Mouse (Mus musculus): ENCODE measurements around the gene Epgn.

The Epgn gene

DNA sequence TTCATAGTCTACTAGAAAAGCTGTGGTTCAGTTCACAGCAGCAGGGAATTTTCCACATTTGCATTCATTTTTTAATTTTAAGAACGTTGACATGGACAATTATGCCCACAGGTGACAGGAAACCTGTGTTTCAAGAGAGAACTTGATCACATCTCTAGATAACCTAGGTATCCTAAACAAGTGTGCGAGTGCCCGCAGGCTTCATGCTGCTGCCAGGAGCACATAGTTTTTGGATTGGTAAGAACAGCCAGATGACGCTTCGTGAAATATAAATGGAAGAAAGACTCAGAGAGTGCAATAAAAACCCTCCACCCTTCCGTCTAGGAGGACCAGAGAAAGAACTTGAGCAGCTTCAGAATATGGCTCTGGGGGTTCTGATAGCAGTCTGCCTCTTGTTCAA, at the start of gene Epgn:
Gene Epgn (plus strand): TSS at position 301 of the 400 bp plus-strand sequence.
- DNase-seq (ENCODE audit: low spot score) = no peak

DNA sequence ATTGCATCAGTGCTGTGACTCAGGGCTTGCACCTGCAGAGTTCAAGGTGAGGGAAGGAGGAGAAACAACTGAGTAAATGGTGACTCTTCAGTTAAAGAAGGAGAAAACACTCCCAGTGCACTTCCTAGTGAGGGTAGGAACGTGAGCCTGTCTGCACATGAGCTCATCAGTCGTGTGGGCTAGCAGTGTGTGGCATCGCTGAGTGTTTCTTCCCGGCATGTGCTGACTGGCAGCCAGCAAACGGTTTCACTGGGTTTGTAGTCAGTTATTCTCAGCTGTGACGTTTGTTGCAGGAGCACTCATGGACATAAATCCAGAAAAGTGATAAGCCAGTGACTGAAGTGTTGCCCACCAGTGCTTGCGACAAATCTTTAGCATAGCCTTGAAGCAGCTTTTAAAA, 47.0 kb upstream of the Epgn start:
- no peak for DNase-seq (ENCODE audit: low spot score)

DNA sequence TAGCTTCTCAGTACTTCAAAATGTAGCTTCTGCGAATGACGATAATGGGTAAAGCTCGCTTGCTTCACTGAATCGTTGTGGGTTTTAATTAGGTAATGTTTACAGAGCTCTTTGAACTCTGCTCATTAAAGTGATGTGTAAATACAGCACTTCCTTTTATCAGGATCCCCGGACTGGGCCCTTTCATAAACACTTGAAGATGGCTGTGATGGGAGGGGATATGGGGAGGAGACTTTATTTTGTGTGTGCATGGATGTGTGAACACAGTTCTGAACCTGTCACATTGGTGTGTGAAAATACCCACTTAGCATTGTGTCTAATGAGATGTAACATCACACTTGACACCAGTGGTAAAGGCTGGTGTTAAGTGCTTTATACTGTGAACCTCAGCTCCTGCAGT, 39.7 kb upstream of the Epgn start:
- no peak for DNase-seq (ENCODE audit: low spot score)

DNA sequence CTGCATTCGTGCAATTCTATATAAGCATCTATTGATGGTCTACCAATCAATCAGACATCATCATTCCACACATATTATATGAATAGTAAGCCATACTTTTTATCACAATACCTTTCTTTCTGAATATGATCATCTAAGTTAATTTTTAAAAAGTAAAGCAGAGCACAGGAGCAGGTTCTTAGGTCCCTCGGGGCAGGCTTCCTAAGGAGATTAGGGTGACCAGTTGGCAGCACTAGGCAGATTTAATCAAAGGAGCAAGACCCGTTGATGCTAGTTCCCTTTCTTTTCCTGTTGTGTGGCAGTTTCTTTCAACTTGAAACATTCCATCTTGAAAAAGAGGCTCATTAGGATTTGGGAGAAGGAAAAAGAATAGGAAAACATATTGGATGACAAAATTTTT, 39.1 kb upstream of the Epgn start:
- no peak for DNase-seq (ENCODE audit: low spot score)

DNA sequence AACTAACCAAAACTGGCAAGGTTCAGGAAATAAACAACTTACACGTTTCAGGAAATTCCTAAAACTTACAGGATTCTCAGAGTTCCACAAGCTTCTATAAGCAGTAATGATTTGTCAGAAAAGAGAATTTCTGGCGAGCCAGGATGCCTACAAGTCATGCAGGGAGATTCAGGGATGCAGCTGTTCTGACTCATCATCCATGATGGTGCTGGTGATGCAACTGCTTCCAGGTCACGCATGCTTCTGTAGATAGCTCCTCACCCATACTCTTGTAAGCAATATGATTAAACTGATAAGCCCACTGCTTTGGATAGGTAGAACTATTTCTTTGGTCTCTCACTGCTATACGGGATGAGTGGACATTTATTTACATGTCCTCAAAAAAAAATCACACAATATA, 38.7 kb upstream of the Epgn start:
- DNase-seq (ENCODE audit: low spot score) = no peak

DNA sequence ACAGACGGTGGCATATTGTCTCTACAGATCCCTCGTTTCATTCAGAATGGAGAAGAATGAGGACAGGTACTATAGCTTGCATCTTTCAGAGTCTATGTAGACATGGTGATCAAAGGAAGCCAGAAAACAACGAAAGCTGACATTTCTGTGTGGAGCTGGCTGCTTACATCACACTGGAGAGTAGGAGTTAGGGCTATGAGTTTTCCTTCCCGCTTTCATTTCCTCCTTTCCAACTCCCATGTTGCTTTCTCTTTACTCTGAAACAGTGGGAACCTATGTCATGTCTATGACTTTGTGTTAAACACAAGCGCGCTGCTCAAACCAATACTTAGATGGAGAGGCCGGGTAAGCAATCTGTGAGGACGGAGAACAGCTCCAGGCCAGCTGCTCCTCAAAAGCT, 27.3 kb upstream of the Epgn start:
- no peak for DNase-seq (ENCODE audit: low spot score)

DNA sequence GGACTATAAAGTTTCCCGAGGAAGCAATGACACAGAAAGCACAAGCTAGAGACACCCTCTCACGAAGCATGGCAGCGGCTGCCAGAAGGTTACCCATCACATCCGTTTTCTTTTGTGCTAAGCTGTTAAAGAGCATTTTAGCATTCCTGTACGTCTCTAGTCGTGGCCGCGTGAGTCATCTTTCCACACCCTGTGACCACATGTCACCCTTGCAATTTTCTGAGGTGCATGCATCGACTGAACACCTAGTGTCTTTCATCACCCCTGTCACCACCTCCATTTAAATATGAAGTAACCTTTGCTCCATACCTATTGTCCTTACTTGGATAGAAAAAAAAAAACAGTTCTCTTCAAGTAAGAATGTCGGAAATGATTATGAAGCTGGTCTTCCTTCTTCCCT, 12.0 kb upstream of the Epgn start:
- DNase-seq (ENCODE audit: low spot score) = no peak

DNA sequence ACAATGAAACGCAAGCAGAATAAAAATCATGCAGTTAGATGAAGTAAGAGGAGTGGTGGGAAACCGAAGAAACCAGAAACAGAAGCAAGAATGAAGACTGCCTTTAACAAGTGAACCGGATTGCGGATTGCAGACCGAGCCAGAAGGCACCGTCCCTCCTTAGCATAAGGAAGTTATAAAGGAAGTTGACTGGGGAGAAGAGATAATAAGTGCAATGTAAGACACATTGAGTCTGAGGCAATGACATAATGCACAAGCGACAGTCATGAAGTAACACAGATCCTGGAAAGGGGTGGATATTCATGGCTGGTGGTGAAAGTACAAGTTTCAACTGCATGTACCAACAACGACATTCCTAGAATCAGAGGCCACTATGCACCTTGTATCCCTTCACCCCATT, 4.2 kb upstream of the Epgn start:
- DNase-seq (ENCODE audit: low spot score) = no peak

DNA sequence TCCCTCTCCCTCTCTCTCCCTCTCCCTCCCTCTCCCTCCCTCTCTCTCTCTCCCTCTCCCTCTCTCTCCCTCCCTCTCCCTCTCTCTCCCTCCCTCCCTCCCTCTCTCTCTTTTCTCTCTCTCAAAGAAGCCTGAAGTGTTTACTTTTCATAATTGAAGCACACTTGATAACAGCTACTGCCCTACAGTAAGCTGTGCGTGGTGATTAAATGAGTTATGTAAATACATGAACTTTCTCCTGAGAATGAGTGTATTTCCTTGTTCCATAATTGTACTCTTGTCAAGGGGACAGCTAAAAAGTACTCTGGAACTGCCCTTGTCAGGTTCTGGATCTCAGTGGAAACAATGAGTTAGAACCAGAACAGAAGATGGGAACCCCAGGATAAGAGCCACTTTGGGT, 576 bp downstream of the Epgn start:
- DNase-seq (ENCODE audit: low spot score) = no peak

DNA sequence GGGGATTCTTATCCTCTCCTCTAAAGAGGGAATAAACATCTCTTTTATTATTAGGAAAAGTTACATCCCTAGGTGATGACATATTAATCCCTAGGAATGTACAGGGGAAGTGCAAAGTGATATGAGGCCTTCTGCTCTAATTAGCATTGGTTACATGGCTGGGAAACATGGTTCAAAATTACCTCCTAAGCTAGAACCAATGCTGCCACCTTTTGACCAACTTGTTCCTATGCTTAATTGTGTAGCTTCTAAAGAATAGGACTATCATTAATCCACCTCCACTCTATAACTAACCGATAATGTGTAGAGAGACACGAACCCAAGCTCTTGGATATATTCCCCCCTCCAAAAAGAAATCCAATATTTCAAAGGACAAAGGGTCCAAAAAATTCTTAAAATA, 3.4 kb downstream of the Epgn start:
- no peak for DNase-seq (ENCODE audit: low spot score)

DNA sequence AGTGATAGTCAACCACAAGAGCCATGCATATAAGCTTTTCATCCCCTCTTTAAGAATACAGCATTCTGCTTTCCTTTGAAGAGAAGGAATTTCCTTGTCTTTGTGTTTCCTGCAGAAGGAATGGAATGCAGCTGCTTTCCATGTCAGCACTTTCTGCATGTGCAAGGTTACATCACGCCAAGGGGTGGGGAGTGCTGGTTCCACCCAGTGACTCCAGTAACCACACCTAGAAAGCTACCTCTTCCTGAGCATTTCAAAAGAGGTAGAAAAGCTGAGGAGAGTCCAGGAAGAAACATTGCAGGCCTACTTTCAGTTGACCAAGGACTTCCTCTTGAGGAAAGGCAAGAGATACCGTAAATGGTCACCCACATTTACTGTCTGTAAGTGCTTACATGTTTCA, 8.1 kb downstream of the Epgn start:
- no peak for DNase-seq (ENCODE audit: low spot score)

DNA sequence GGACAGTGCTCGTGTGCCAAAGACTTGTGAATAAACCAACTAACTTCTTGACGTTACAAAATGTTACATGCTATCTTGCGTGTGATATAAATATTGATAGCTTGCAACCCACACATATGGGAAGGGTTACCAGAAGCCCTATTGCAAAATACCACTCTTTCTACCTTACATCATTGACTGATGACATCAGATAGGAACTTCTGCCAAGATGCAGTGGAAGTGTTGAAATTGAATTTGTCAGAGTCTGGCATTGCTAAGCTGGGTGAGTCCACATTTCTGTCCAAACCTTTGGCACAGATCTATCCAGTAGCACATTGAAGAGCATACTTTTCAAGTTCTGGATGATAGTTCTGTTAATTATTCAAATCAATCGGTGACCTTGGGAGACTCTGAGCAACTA, 9.4 kb downstream of the Epgn start:
- DNase-seq (ENCODE audit: low spot score) = no peak

DNA sequence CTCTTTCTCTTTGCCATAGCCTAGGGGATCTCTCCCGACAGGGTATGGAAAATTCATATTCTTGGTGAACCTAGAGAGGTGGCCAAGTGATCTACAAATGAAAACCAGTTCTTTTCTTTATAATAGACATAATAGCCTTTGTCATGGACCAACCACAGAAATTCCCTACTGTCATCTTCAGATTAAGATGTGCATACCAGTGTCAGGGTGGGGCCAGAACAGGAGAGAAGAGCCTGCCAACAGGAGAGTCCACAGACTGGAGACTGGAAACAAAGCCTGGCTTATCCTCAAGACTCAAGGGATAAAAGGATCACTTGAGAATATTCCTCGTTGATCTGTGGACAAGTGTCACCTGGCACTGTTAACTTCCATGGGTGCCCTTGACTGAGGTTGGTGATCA, 10.5 kb downstream of the Epgn start:
- no peak for DNase-seq (ENCODE audit: low spot score)

DNA sequence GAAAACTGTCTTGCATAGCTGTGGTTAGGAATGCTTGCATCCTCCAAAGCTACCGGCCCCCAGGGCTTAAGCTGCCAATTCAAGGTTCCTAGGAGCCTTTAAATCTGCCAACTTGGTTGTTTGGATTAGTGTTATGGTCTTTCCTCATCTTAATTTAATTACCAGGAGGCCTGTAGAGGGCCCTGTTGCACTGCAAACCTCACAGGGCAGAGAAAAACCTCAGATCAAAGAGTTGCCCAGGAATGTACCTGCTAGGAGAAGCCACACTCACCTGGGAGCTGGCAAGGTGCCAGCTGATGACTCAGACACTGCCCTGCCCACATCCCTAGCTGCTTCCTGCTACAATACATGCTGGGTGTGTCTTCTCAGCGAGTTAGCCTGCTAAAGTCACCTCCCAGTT, 11.3 kb downstream of the Epgn start:
- DNase-seq (ENCODE audit: low spot score) = no peak

DNA sequence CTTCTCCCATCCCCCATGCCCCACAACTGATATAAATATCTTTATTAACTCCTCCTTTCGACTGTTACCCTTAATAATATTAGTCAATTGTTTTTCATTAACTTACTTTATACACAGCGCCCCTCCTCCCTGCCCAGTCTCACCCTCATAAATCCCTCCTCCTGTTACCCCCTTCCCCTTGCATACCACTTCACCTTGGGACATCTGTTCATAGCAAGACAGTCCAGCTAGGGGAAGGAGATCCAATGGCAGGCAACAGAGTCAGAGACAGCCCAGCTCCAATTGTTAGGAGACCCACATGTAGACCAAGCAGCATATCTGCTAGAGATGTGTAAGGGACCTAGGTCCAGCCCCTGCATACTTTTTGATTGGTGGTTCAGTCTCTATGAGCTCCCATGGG, 11.7 kb downstream of the Epgn start:
- DNase-seq (ENCODE audit: low spot score) = no peak

DNA sequence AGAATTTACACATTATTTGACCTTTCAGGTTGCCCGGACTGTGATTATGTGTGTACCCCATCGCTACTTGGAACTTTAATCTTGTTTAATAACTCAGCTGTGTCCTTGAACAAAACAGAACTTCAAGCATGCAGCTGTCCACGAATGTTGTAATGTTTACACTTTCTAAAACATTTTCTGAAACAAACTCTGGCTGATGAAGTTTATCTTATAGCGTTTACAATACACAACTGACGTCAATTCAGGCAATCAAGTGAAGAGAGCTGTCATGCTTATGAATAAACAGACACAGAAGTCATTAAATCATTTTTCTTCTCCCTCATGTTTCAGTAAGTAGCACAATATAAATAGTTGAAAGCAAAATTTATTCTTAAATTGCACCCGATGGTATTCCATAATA, 20.7 kb downstream of the Epgn start:
- DNase-seq (ENCODE audit: low spot score) = no peak

DNA sequence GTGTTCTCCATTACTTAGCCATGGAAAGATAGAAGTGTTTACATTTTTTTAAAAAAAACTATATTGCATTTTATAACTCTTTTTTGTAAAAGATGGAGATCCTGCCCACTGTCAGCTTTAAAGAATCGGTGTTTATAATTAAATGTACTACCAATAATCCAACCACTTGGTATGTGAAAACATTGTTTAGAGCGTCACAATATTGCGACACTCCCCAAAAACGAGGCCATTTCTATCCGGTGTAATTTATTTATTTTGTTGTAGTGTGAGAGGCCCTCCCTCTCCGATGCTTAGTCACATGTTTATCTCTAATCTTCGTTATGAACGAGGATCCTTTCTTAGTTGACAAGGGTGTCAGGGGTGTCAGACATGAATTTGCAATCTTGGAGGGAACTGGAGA, 21.1 kb downstream of the Epgn start:
- no peak for DNase-seq (ENCODE audit: low spot score)

DNA sequence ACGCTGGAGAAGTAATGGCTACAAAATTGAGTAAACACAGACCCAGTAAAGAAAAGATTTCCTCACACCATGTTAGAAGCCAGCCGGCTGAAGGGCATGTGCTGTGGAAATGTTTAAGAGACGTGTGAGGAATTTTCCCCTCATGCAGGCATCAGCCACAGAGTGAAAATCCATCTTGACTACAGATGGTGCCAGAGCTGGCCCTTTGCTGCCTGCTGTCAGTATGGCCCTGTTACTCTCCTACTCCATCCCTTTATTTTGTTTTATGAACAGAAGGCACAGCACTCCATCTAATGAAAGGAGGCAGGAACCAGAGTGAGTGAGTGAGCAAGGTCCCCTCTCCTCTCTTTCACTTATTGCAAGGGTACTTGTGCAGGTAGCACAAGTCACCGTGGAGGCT, 45.1 kb downstream of the Epgn start:
- no peak for DNase-seq (ENCODE audit: low spot score)

DNA sequence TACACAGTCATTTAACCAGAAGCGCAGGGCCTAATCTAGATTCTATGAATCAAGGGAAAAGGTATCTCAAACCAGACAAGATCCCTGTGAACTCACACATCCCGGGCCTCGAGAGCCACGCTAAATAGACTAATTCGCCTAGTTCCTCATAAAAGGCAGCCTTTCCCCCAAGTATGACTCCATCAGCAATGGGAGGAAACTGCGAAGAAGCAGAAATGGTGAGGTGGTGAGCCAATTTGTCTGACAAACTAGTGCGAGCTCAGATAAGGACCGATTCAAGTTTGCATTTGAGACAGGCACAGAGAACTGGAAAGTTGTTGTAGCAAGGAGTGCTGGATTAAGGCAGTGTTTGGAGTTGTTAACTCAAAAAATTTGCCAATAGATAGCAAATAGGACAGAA, 46.4 kb downstream of the Epgn start:
- DNase-seq (ENCODE audit: low spot score) = no peak

DNA sequence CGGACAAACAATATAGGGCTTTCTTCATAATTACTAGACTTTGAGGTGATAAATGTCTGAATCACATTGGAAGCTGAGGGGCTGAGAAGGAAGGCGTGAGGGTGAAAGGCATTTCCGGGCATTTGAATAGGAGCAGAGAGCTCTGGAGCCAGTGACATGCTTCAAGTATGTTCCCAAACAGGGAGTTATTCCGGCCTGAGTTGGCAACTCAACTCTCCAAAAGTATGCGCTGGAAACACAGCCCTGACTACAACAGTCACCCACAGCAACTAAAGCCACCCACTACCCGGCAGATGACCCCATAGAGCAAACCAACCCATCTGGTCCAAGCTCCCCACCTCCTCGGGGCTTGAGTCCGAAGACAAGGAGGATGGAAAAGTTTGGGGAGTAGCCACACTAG, 46.8 kb downstream of the Epgn start:
- no peak for DNase-seq (ENCODE audit: low spot score)

DNA sequence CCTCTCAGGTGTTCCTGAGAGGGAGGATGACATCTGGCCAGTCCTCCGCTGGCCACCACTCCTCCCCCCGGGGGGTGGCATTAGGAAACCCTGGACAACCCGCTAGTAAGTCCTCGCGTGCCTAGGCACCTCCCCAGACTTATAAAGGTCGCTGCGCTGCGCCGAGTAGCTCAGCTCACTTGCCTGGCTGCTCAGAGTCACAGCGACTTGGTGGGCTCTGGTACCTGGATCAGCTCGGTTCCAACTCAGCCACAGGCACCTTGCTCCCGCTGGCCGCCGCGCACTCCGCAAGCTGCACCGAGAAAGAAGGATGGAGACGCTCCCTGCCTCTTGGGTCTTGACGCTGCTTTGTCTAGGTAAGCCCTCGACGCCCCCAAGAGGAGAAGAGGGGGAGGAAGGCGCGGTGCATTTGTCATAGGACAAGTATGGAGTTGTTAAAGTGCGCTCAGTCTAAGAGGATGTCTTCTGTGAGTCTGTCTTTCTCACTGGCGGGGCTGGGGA, 47.2 kb downstream of the Epgn start, which contains the start of gene Ereg:
Gene Ereg (plus strand): TSS at position 173 of the 501 bp plus-strand sequence.
- DNase-seq (ENCODE audit: low spot score) = peak; percentile 75

DNA sequence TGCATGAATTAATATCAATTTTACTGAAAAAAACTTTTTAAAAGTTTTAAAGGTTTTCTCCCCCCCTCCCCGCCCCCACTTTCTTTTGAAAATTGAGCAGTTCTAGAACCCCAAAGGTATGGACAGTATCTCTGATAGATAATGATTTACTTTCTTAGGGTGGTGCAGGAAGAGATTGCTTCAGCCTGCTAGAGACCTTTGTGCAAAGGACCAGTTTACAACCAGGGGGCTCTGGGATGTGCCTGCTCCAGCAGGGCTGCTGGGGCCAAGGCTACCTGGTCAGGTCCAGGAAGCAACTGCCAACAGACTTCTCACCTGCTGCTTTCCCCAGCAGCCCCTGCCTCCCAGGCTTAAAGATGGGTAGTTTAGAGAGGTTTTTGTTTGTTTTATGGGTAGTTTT, 47.8 kb downstream of the Epgn start:
- DNase-seq (ENCODE audit: low spot score) = no peak

DNA sequence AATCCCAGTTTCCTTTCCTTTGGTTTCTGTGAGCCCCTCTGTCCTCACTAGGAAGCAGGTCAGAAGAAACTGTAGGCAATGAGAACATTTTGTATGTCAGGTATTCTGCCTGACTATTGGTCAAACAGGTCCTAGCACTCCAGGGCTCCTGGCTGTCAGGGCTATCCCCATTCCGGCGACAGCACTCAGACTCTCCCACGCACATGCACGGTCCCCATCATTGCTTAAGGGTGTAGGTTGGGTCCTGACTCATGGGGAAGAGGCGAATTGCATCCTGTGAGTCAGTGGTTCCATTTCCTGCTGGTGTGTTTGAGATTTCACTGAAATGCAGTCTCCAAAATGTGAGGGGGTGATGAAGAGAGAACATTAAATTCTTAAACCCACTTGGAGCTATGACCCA, 55.8 kb downstream of the Epgn start:
- no peak for DNase-seq (ENCODE audit: low spot score)

Data from embryo, embryonic 10 days (tissue).